Mouse (Mus musculus): ENCODE measurements at regions not wholly inside any gene's neighbourhood (a gene's known extent, or its start where the extent isn't known, plus 50 kb on each side); places are given as distances from the start of the nearest gene placed in this dataset.

GRCm38 (mm10) chr17:4724031-4724430 lies 270.1 kb upstream of the Arid1b start:
- no peak for DNase-seq

- no peak for DNase-seq
Observed at GRCm38 (mm10) chr17:4726331-4726741, 267.8 kb upstream of the Arid1b start.

- no peak for DNase-seq
Observed at GRCm38 (mm10) chr17:4734412-4734881, 259.7 kb upstream of the Arid1b start.

- DNase-seq, result no peak
Observed at GRCm38 (mm10) chr17:4735185-4735584, 258.9 kb upstream of the Arid1b start.

GRCm38 (mm10) chr17:4736689-4737088 lies 257.4 kb upstream of the Arid1b start:
- DNase-seq, result no peak

GRCm38 (mm10) chr17:4738717-4739485 lies 255.2 kb upstream of the Arid1b start:
- DNase-seq, result no peak

DNA sequence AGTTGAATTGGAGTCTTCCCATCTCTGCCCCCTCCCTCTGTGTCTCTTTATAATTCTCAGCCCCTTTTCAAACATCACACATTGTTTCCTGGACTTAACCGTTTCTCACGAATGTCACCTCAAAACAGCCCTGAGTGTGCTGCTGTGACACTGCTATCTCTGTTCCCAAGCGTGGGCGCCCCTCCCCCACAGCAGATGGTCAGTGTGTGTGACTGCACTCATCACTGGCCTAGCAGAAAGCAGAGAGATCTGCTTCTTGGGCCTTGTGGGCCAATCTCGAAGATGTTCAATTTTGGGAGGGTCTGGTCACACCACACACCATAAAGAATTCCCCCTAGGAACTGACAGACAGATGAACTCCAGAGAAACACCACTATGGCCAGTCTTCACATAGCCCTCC lies 253.3 kb upstream of the Arid1b start:
- DNase-seq, result no peak

DNA sequence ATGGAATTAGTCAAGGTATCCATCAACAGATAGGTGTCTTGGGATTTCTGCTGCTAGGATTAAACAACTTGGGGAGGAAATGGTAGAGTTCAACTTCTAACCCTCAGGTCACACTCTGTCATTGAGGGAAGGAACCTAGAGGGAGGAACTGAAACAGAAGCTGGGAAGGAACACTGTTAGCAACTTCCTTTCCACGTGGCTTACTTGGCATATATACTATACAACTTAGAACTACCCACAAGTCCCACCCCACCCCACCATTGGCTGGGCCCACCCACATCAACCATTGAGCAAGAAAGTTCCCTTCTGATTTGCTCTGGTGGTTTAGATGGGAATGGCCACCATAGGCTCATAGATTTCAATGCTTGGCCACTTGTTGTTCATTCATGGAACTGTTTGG lies 251.8 kb upstream of the Arid1b start:
- DNase-seq, result no peak

GRCm38 (mm10) chr17:4762956-4763355 lies 231.2 kb upstream of the Arid1b start:
- no peak for DNase-seq

- DNase-seq, result no peak
Observed at GRCm38 (mm10) chr17:4765723-4766122, 228.4 kb upstream of the Arid1b start.

- DNase-seq, result peak; percentile 21
Observed at GRCm38 (mm10) chr17:4767947-4768522, 226.1 kb upstream of the Arid1b start.

- no peak for DNase-seq
Observed at GRCm38 (mm10) chr17:4769284-4769683, 224.8 kb upstream of the Arid1b start.

DNA sequence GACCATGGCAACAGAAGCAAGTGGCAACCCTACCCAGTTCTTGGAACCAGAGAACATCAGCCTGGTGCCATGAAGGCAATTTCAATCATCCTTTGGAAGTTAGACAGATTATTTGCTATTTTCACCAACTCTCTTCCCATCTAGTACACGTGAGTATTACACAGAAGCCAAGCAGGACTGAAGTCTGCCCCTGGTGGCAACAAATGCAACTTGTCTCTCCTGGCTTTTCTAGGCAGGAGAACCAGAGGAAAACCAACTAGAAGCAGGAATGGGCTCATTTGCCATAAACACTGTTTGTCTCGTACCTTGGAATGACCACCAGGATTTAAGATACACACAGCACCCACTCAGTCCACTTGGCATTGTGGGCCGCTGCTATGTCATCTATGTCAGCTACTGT lies 224.1 kb upstream of the Arid1b start:
- DNase-seq, result no peak

DNA sequence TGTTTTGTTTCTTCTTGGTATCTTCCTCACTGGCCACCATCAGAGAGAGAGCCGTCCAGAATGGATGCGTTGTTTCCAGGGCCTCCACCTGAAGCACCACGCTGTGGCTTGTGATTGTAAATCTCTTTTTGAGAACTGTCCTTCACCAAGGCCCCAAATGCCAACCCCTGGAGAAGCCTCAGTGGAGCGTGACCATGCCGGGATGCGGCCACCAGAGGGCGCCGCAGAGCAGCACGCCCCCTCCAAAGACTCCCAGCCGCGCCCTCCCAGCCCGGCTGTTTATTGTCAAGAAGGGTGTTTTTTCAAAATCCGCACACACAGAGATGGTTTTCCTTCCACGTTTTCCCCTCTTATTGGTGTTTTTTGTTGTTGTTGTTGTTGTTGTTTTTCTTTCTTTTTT lies 216.0 kb upstream of the Arid1b start:
- peak; percentile 56 for DNase-seq

- no peak for DNase-seq
Observed at GRCm38 (mm10) chr17:4779017-4779416, 215.1 kb upstream of the Arid1b start.

DNA sequence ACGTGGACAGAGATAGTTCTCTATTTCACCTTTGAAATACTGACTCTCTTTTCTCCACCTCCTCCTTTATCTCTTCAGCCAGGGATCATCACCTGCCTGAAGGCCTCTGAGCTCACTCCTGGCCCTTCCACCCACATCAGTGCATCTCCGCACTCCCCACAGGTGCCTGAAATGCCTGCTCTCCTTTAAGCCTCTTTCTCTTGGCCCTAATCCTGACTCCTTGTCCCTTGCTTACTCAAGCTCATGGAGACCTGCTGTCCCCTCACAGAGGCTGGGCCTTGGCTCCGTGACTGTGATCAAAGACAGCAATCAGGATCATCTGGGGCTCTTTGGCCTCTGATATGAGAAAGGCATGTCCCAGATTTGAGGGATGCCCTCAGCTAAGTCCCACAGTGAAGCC lies 212.5 kb upstream of the Arid1b start:
- no peak for DNase-seq

- DNase-seq, result no peak
Observed at GRCm38 (mm10) chr17:4784296-4784695, 209.8 kb upstream of the Arid1b start.

GRCm38 (mm10) chr17:4785281-4785839 lies 208.8 kb upstream of the Arid1b start:
- DNase-seq, result peak; percentile 43

DNA sequence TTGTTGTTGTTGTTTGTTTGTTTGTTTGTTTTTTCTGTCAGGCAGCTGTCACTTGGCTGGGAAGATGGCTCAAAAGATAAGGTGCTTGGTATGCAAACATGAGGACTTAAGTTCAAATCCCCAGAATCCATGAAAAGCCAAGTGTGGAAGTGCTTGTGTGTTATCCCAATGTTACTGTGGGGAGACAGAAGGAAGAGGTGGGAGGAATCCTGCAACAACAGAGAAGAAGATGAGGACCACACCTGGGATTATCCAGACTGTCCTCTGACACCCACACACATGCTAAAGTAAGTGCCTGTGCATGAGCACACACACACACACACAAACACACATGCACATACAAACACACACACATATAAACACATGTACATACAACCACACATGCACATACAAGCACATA lies 207.6 kb upstream of the Arid1b start:
- no peak for DNase-seq

DNA sequence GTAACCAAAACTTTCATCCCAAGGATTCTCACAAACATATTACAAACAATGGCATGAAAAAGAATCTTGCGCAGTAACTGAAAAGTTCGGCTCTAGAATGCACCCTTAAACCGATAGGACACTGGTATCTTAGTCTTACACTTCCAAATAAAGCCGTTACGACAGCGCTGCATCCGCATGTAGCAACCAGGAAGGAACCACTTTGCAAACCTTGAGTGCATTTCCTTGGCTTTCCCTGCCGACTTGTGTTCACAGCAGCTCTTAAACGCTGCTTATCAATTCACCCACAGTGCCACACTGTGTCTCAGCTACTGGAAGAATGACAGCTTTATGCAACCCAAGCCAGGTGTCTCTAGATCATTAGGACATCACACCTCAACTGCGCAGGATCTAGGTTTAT lies 202.3 kb upstream of the Arid1b start:
- no peak for DNase-seq

DNA sequence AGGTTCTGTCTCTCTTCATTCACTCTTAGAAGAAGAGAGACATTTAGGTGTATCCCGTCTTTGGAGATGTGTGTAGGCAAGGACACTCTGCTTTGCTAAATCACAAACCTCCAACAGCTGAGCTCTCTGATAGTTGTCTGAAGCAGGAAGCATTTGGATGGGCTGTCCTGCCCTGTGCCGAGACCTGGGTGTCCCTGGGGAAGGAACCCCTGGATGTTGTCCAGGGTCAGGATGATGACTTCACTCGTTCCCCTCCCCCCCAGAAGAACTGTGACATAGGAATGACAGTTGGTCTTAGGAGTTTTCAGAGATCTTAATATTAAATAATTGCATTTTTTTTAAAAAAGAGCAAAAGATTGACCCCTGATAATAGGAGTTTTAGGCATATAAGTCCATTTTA lies 197.9 kb upstream of the Arid1b start:
- DNase-seq, result peak; percentile 26

GRCm38 (mm10) chr17:4804013-4804412 lies 190.1 kb upstream of the Arid1b start:
- no peak for DNase-seq

DNA sequence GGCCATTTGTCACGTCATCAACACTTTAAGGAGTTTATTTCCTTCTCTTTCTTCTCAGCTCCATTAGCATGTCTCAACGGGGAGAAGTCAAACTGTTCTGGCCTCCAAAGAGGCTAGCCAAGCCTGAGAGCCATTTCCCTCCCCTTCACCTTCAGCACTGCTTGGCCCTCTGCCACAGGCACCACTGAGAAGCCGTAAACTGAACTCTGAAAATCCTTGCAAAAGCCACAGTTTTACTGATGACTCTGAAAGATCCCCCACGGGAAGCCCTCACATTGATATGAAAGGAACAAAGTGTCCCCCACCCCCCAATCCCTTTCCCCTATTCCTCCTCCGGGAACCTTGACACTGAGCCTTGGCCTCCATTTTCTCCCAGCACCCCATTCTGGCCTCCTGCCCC lies 188.1 kb upstream of the Arid1b start:
- DNase-seq, result peak; percentile 57

DNA sequence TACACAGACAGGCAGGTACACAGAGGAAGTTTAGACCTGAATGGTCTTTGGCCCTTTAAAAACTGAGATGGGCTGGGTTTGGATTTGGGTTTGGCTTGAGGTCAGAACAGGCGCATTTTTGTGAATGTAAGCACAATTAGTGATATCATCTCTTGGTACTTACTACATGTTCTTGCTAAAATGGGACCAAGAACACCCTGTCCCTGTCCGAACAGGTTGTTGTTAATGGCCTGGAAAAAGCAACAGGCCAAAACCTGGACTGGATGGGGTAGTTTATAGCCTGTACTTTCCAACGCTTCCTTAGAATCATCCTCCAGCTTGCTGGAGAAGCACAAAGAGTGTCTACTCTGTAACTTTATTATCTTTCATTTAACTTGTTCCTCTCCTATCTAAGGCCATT lies 185.2 kb upstream of the Arid1b start:
- no peak for DNase-seq

All from adrenal gland, adult 8-10 months (tissue).